Mouse (Mus musculus) liver, embryonic 14.5 days (tissue): ENCODE results near the gene Ehd4. TPM values are rescaled to one million over a fixed set of nuclear protein-coding genes. Genes with fewer than 3 reads are reported as not detected.

Source experiments
- ATAC-seq: fragments of 200-750 bp; cut with Nextera tagmentation; 2 replicates; pipeline ENCODE4 v1.8.0; 2017; ENCODE audit warnings: moderate number of reproducible peaks, mild to moderate bottlenecking, moderate library complexity; ENCODE audit not compliant: insufficient read depth
- DNase-seq, 3 experiments: peaks; one replicate each; pipeline ENCODE4 v3.0.0-alpha.2; 2012 to 2013; ENCODE audit warnings: low read depth in 3 of 3, low spot score in 3 of 3
- H3K27ac ChIP-seq: fragments of 300-500 bp; sonication (generic); 2 replicates; pipeline ENCODE4 v1.5.1; 2014; ENCODE audit warnings: moderate library complexity, mild to moderate bottlenecking, control low read depth, inconsistent platforms
- H3K27me3 ChIP-seq: fragments of 300-500 bp; sonication (generic); 2 replicates; pipeline ENCODE4 v1.6.1; 2014; ENCODE audit warnings: mild to moderate bottlenecking, low read length, moderate library complexity; ENCODE audit not compliant: control insufficient read depth, insufficient read depth
- H3K36me3 ChIP-seq: fragments of 300-500 bp; sonication (generic); replicated peaks from 2 replicates; pipeline ENCODE4 v1.6.1; 2014; ENCODE audit warnings: low read depth; ENCODE audit not compliant: control insufficient read depth, insufficient read depth
- H3K4me1 ChIP-seq, 2 experiments: fragments of 200-500 bp in 1 of 2; fragments of 300-500 bp in 1 of 2; sonication (generic) in 1 of 2; replicated peaks; 2 replicates each; pipeline ENCODE4 v1.6.1; 2012 to 2014; ENCODE audit warnings: antibody characterized with exemption in 1 of 2, inconsistent platforms in 1 of 2, low read length in 1 of 2; ENCODE audit not compliant: control insufficient read depth in 2 of 2, insufficient read depth in 2 of 2
- H3K4me2 ChIP-seq: fragments of 300-500 bp; sonication (generic); 2 replicates; pipeline ENCODE4 v1.6.1; 2014; ENCODE audit warnings: low read depth, mild to moderate bottlenecking, control low read depth, moderate library complexity
- H3K4me3 ChIP-seq, 2 experiments: fragments of 200-500 bp in 1 of 2; fragments of 300-500 bp in 1 of 2; sonication (generic) in 1 of 2; 2 replicates each; pipeline ENCODE4 v1.5.1; 2012 to 2014; ENCODE audit warnings: low read depth in 2 of 2, low read length in 2 of 2, mild to moderate bottlenecking in 2 of 2, control low read depth in 1 of 2, inconsistent platforms in 1 of 2, moderate library complexity in 1 of 2; ENCODE audit not compliant: insufficient read depth in 1 of 2
- H3K9ac ChIP-seq: fragments of 300-500 bp; sonication (generic); replicated peaks from 2 replicates; pipeline ENCODE4 v1.6.1; 2014; ENCODE audit warnings: mild to moderate bottlenecking, control low read depth, moderate library complexity
- H3K9me3 ChIP-seq: fragments of 300-500 bp; sonication (generic); 2 replicates; pipeline ENCODE4 v1.6.1; 2016; ENCODE audit warnings: low read length, mixed read lengths; ENCODE audit not compliant: control insufficient read depth
- CTCF ChIP-seq: IDR thresholded peaks from 2 replicates; pipeline ENCODE4 v1.5.1; 2016; ENCODE audit warnings: antibody characterized with exemption, low read depth, control low read depth
- EP300 ChIP-seq: IDR thresholded peaks from 2 replicates; pipeline ENCODE4 v1.6.1; 2016; ENCODE audit warnings: antibody characterized with exemption, low read depth
- WGBS: fragments of 180-500 bp; shearing (Covaris S2); extraction: QIAGEN DNeasy Blood & Tissue Kit; methylation state at CpG from one replicate; pipeline ENCODE4 v1.1.7; 2014; ENCODE audit not compliant: insufficient replicate concordance; 5-methylcytosine and 5-hydroxymethylcytosine counted together
- polyA plus RNA-seq, 2 experiments: library from polyadenylated mRNA; depleted of rRNA in 1 of 2; stranded (reverse) in 1 of 2; unstranded in 1 of 2; fragments of >200 nt; fragmentation: Nextera tagmentation in 1 of 2; extraction: Ambion mirVana in 1 of 2; gene quantifications; 2 replicates each; pipeline versions ENCODE4 v1.2.1 to v1.2.3; 2012 to 2014

The Ehd4 gene
- polyA plus RNA-seq, 2 experiments, result 6.8 to 15.9 TPM

- 73% methylated on average over 4 of the region's 4 CpGs for WGBS
These were observed 55.1 kb downstream of the Ehd4 start for GRCm38 (mm10) chr2:120099263-120099662.

GRCm38 (mm10) chr2:120098781-120099202, 55.6 kb downstream of the Ehd4 start:
- DNase-seq, result no peak
- Histone ChIP-seq H3K27ac (no peak overlapping the region), H3K27me3 (no peaks in the 10 kb centered on the region), H3K9ac (no peak overlapping the region), H3K4me1 (peaks cover 0 to 12% of the 10 kb centered on the region in 2 experiments; a peak in 2 of 4 replicates), H3K9me3 (no peaks in the 10 kb centered on the region), H3K36me3 (no peaks in the 10 kb centered on the region; the same call in 1 of the 2 replicates), H3K4me2 (no peak overlapping the region), H3K4me3 (no peak overlapping the region)
- ATAC-seq, result no peak
- TF ChIP-seq CTCF (no peak), EP300 (no peak)
- 65% methylated on average over 8 of the region's 8 CpGs for whole genome bisulfite sequencing

More at GRCm38 (mm10) chr2:120099263-120099662, 55.1 kb downstream of the Ehd4 start:
- Histone ChIP-seq H3K27me3 (no peaks in the 10 kb centered on the region), H3K4me2 (no peak overlapping the region), H3K4me1 (peaks cover 0 to 12% of the 10 kb centered on the region in 2 experiments; a peak in 2 of 4 replicates), H3K27ac (no peak overlapping the region), H3K9ac (no peak overlapping the region), H3K36me3 (no peaks in the 10 kb centered on the region; the same call in 1 of the 2 replicates), H3K4me3 (no peak overlapping the region), H3K9me3 (no peaks in the 10 kb centered on the region)
- TF ChIP-seq CTCF (no peak), EP300 (no peak)
- no peak for ATAC-seq
- DNase-seq, result no peak

GRCm38 (mm10) chr2:120097868-120098267, 56.5 kb downstream of the Ehd4 start:
- H3K4me3 ChIP-seq, result no peak overlapping the region
- WGBS, result 70% methylated on average over 8 of the region's 8 CpGs
- H3K27ac ChIP-seq, result no peak overlapping the region
- no peak overlapping the region for H3K4me2 ChIP-seq
- H3K36me3 ChIP-seq, result no peaks in the 10 kb centered on the region; the same call in 1 of the 2 replicates
- no peak for DNase-seq
- ATAC-seq, result no peak
- H3K9ac ChIP-seq, result no peak overlapping the region
- H3K9me3 ChIP-seq, result no peaks in the 10 kb centered on the region
- no peak for TF ChIP-seq CTCF
- no peak for TF ChIP-seq EP300
- no peaks in the 10 kb centered on the region for H3K27me3 ChIP-seq
- peaks cover 0 to 10% of the 10 kb centered on the region in 2 experiments; a peak in 2 of 4 replicates for H3K4me1 ChIP-seq

- H3K4me1 ChIP-seq, result peaks cover 0 to 10% of the 10 kb centered on the region in 2 experiments; a peak in 2 of 4 replicates
- DNase-seq (no peak), ATAC-seq (no peak)
- H3K4me2 ChIP-seq, result no peak overlapping the region
- TF ChIP-seq CTCF, result no peak
- TF ChIP-seq EP300, result no peak
- WGBS, result 81% methylated on average over 6 of the region's 6 CpGs
- H3K27me3 ChIP-seq, result no peaks in the 10 kb centered on the region
- no peaks in the 10 kb centered on the region for H3K9me3 ChIP-seq
- no peak overlapping the region for H3K4me3 ChIP-seq
- H3K27ac ChIP-seq, result no peak overlapping the region
- no peaks in the 10 kb centered on the region; the same call in 1 of the 2 replicates for H3K36me3 ChIP-seq
- H3K9ac ChIP-seq, result no peak overlapping the region
These were observed 57.7 kb downstream of the Ehd4 start for GRCm38 (mm10) chr2:120096711-120097110.

- H3K4me1 ChIP-seq, result peaks cover 0 to 10% of the 10 kb centered on the region in 2 experiments; a peak in 2 of 4 replicates
- no peak for ATAC-seq
- WGBS, result 66% methylated on average over 8 of the region's 8 CpGs
These were observed 58.2 kb downstream of the Ehd4 start for GRCm38 (mm10) chr2:120096191-120096590.

More at GRCm38 (mm10) chr2:120096191-120096590, 58.2 kb downstream of the Ehd4 start:
- Histone ChIP-seq H3K4me3 (no peak overlapping the region), H3K9ac (no peak overlapping the region), H3K27me3 (no peaks in the 10 kb centered on the region), H3K4me2 (no peak overlapping the region), H3K27ac (no peak overlapping the region), H3K9me3 (no peaks in the 10 kb centered on the region), H3K36me3 (no peaks in the 10 kb centered on the region; the same call in 1 of the 2 replicates)
- no peak for TF ChIP-seq CTCF
- TF ChIP-seq EP300, result no peak
- no peak for DNase-seq
